ENCODE assay signal across 38 mouse cellular contexts in the genomic region with DNA sequence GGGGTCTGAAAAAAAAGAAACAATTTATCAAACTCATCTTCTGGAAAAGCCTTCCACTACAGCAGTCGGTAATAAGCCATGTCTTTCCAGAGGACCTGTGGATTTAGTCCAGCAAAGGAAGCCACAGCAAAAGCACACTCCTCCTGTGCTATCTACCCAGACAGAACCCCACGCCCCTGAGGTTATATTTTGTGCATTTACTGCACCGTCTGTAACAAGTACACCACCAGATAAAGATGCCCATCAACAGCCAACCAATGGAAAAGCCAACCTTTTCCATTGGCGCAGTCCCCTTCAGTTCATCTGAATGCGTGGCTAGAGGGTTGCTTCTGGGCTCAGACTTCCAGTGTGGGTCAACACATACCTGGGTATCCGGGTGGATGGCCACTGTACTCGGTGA. TPM values are rescaled to one million over a fixed set of nuclear protein-coding genes. Genes with fewer than 3 reads are reported as not detected.
DNase-seq lines count a peak whose midpoint lies in the region; ATAC-seq and TF ChIP-seq lines count a peak whose summit lies in the region.
"Had no signal": no experiment of that assay in that cellular context is flagged by ENCODE, and none has a peak within 500 bp of the region (broad histone marks: within the 10 kb centered on the region; RNA-seq: fewer than 3 reads in every experiment).

No protein-coding gene starts in this region.

- WGBS in bone marrow, adult 2 months: 69% methylated on average over 7 of the region's 7 CpGs
- WGBS in liver, embryonic 12.5 days (ENCODE audit: insufficient replicate concordance): 53% methylated on average over 7 of the region's 7 CpGs
- 59% methylated on average over 7 of the region's 7 CpGs for WGBS in liver, postnatal 0 days (ENCODE audit: insufficient replicate concordance)

- no peaks in the 10 kb centered on the region for H3K9me3 ChIP-seq in liver, embryonic 12.5 days (replicated peaks)
- no peaks in the 10 kb centered on the region for H3K9me3 ChIP-seq in liver, postnatal 0 days (ENCODE audit: low read length)
- H3K9me3 ChIP-seq: embryonic facial prominence, embryonic 12.5 days; forebrain, embryonic 12.5 days; heart, embryonic 13.5 days; hindbrain, embryonic 10.5 days; hindbrain, embryonic 15.5 days; limb, embryonic 10.5 days; limb, embryonic 15.5 days; lung, embryonic 15.5 days; midbrain, embryonic 15.5 days; neural tube, embryonic 12.5 days had no signal

- peaks cover 93% of the 10 kb centered on the region for H3K36me3 ChIP-seq in liver, embryonic 12.5 days
- H3K36me3 ChIP-seq in liver, postnatal 0 days (replicated peaks; ENCODE audit: insufficient read depth, low read length): peaks cover 68% of the 10 kb centered on the region

- peak; percentile 64 for TF ChIP-seq EP300 in liver, postnatal 0 days (IDR thresholded peaks at IDR 0.05; ENCODE audit: low read depth)

- no peak for TF ChIP-seq CTCF in bone marrow, adult 2 months (IDR thresholded peaks at IDR 0.05; ENCODE audit: control insufficient read depth, insufficient read depth, low read length)
- TF ChIP-seq CTCF in liver, postnatal 0 days (IDR thresholded peaks at IDR 0.05; ENCODE audit: low read depth): no peak

- peak; percentile 76 for ATAC-seq in erythroblast, adult 5-6 weeks (replicated peaks; ENCODE audit: low FRiP score, poor library complexity, severe bottlenecking)
- ATAC-seq in liver, embryonic 12.5 days: peak; percentile 86
- ATAC-seq in liver, postnatal 0 days: peak; percentile 78
- ATAC-seq: forebrain, postnatal 0 days; inflammation-experienced regulatory T-cells, adult 6 months; midbrain, embryonic 15.5 days had no signal

- H3K4me3 ChIP-seq in bone marrow, adult 2 months (replicated peaks; ENCODE audit: control insufficient read depth, low read depth, low read length): no peak overlapping the region
- peak overlapping the region; percentile 18 for H3K4me3 ChIP-seq in liver, embryonic 12.5 days
- H3K4me3 ChIP-seq in liver, postnatal 0 days (ENCODE audit: low read depth, low read length): no peak overlapping the region
- H3K4me3 ChIP-seq: embryonic facial prominence, embryonic 12.5 days; forebrain, embryonic 12.5 days; heart, embryonic 13.5 days; hindbrain, embryonic 10.5 days; hindbrain, embryonic 15.5 days; left cerebral cortex, adult 2 months; limb, embryonic 10.5 days; limb, embryonic 15.5 days; lung, embryonic 15.5 days; midbrain, embryonic 15.5 days; neural tube, embryonic 12.5 days had no signal

- intact Hi-C loops in heart, postnatal 36 days (cut with DNase I): no loop called here

- DNase-seq in liver, postnatal 0 days: no peak
- no peak for DNase-seq in heart, postnatal 36 days
- DNase-seq in retina, postnatal 1 day: no peak
- DNase-seq in layer of hippocampus, postnatal 25 days (ENCODE audit: extremely low spot score in 1 of 2, low spot score in 1 of 2): no peak
- DNase-seq: adrenal gland, adult 2 months; adrenal gland, postnatal 36 days; cerebellum, adult 11 months; cerebellum, adult 9-11 months; embryo, embryonic 11 days; forebrain, postnatal 0 days; heart, postnatal 10 days; kidney, adult 11 months; kidney, postnatal 14 days; layer of hippocampus, adult 9-11 months; right cerebral cortex, postnatal 4 days had no signal

- H3K9ac ChIP-seq in liver, embryonic 12.5 days: peak overlapping the region; percentile 55
- H3K9ac ChIP-seq in liver, postnatal 0 days (replicated peaks): no peak overlapping the region
- H3K9ac ChIP-seq: embryonic facial prominence, embryonic 12.5 days; forebrain, embryonic 12.5 days; forebrain, postnatal 0 days; heart, embryonic 13.5 days; hindbrain, embryonic 15.5 days; limb, embryonic 15.5 days; lung, embryonic 15.5 days; midbrain, embryonic 15.5 days; neural tube, embryonic 12.5 days had no signal

- H3K4me2 ChIP-seq in liver, embryonic 12.5 days: peak overlapping the region; percentile 46
- H3K4me2 ChIP-seq in liver, postnatal 0 days (ENCODE audit: low read depth, low read length): peak overlapping the region; percentile 49
- H3K4me2 ChIP-seq: embryonic facial prominence, embryonic 12.5 days; forebrain, embryonic 12.5 days; heart, embryonic 13.5 days; hindbrain, embryonic 15.5 days; limb, embryonic 15.5 days; lung, embryonic 15.5 days; midbrain, embryonic 15.5 days; neural tube, embryonic 12.5 days had no signal

- peaks cover 1% of the 10 kb centered on the region; the same call in 1 of the 2 replicates for H3K4me1 ChIP-seq in bone marrow, adult 2 months (ENCODE audit: control insufficient read depth, insufficient read depth, low read length)
- H3K4me1 ChIP-seq in liver, embryonic 12.5 days: peaks cover 73% of the 10 kb centered on the region
- H3K4me1 ChIP-seq in liver, postnatal 0 days (ENCODE audit: insufficient read depth): peaks cover 38% of the 10 kb centered on the region

- H3K27me3 ChIP-seq in liver, embryonic 12.5 days (replicated peaks): no peaks in the 10 kb centered on the region
- no peaks in the 10 kb centered on the region for H3K27me3 ChIP-seq in liver, postnatal 0 days (ENCODE audit: insufficient read depth, low read length)
- H3K27me3 ChIP-seq: embryonic facial prominence, embryonic 12.5 days; forebrain, embryonic 12.5 days; heart, embryonic 13.5 days; hindbrain, embryonic 15.5 days; limb, embryonic 15.5 days; lung, embryonic 15.5 days; midbrain, embryonic 15.5 days; neural tube, embryonic 12.5 days had no signal

- no peak for TF ChIP-seq POLR2A in bone marrow, adult 2 months (IDR thresholded peaks at IDR 0.05; ENCODE audit: borderline replicate concordance, control insufficient read depth, low read depth, low read length)

- H3K27ac ChIP-seq in bone marrow, adult 2 months (ENCODE audit: control insufficient read depth, insufficient read depth, low read depth, low read length, poor library complexity): 0 out of 2 replicates have a peak overlapping the region, but pooled peaks have one; percentile 13
- peak overlapping the region; percentile 84 for H3K27ac ChIP-seq in liver, embryonic 12.5 days
- peak overlapping the region; percentile 61 for H3K27ac ChIP-seq in liver, postnatal 0 days (ENCODE audit: low read depth)
- H3K27ac ChIP-seq: embryonic facial prominence, embryonic 12.5 days; forebrain, embryonic 12.5 days; heart, embryonic 13.5 days; hindbrain, embryonic 10.5 days; hindbrain, embryonic 15.5 days; left cerebral cortex, adult 2 months; limb, embryonic 10.5 days; limb, embryonic 15.5 days; lung, embryonic 15.5 days; midbrain, embryonic 15.5 days; neural tube, embryonic 12.5 days had no signal

RNA-seq across cellular contexts. Expression of a gene that starts 6.8 kb away (rescaled TPM):
- 95.1 and 226 TPM in 2 replicates for polyA plus RNA-seq in bone marrow, adult 2 months (2011; ENCODE audit: insufficient read depth, insufficient read length, low replicate concordance, missing spikeins)
- total RNA-seq in erythroblast, adult 5-6 weeks (2015; ENCODE audit: low replicate concordance): 667 and 741 TPM in 2 replicates
- 673 and 742 TPM in 2 replicates for total RNA-seq in erythroblast, adult 5-6 weeks (2017; ENCODE audit: low replicate concordance)
- polyA plus RNA-seq in liver, embryonic 12.5 days (2016; fragmentation: Nextera tagmentation; extraction: Ambion mirVana): 216 and 223 TPM in 2 replicates
- polyA plus RNA-seq in liver, postnatal 0 days (2015; fragmentation: Nextera tagmentation; extraction: Ambion mirVana): 135 and 137 TPM in 2 replicates
- 100 to 1,000 TPM; 215 to 228 TPM for total RNA-seq in heart, postnatal 36 days (2021)
- total RNA-seq in layer of hippocampus, postnatal 25 days (2021): 100 to 1,000 TPM; 129 to 152 TPM

RNA-seq across cellular contexts. Expression of a gene that starts 16.2 kb away (rescaled TPM):
- polyA plus RNA-seq in bone marrow, adult 2 months (2011; ENCODE audit: insufficient read depth, insufficient read length, low replicate concordance, missing spikeins): not detected in 2 replicates
- 0.77 TPM in 1 of 2 replicates, not detected in the other for total RNA-seq in erythroblast, adult 5-6 weeks (2015; ENCODE audit: low replicate concordance)
- total RNA-seq in erythroblast, adult 5-6 weeks (2017; ENCODE audit: low replicate concordance): 0.42 and 4.8 TPM in 2 replicates
- not detected in 2 replicates for polyA plus RNA-seq in liver, embryonic 12.5 days (2016; fragmentation: Nextera tagmentation; extraction: Ambion mirVana)
- polyA plus RNA-seq in liver, postnatal 0 days (2015; fragmentation: Nextera tagmentation; extraction: Ambion mirVana): not detected in 2 replicates
- not detected for total RNA-seq in heart, postnatal 36 days (2021)
- total RNA-seq in layer of hippocampus, postnatal 25 days (2021): under 1 TPM; 0.45 to 0.66 TPM
- total RNA-seq: adrenal gland, adult 2 months; gastrocnemius, postnatal 4 days; heart, adult 8-10 months; MEL had no signal
- polyA plus RNA-seq: adrenal gland, adult 2 months; heart, embryonic 13.5 days; inflammation-experienced regulatory T-cells, adult 6 months; kidney, embryonic 14.5 days; limb, embryonic 15.5 days; lung, embryonic 15.5 days; stomach, embryonic 14.5 days had no signal

RNA-seq across cellular contexts. Expression of a gene that starts 19.3 kb away (rescaled TPM):
- polyA plus RNA-seq in bone marrow, adult 2 months (2011; ENCODE audit: insufficient read depth, insufficient read length, low replicate concordance, missing spikeins): 30.5 TPM in 1 of 2 replicates, not detected in the other
- not detected in 2 replicates for total RNA-seq in erythroblast, adult 5-6 weeks (2015; ENCODE audit: low replicate concordance)
- total RNA-seq in erythroblast, adult 5-6 weeks (2017; ENCODE audit: low replicate concordance): 254 and 1,206 TPM in 2 replicates
- not detected in 2 replicates for polyA plus RNA-seq in liver, embryonic 12.5 days (2016; fragmentation: Nextera tagmentation; extraction: Ambion mirVana)
- polyA plus RNA-seq in liver, postnatal 0 days (2015; fragmentation: Nextera tagmentation; extraction: Ambion mirVana): not detected in 2 replicates
- total RNA-seq in heart, postnatal 36 days (2021): not detected
- not detected for total RNA-seq in layer of hippocampus, postnatal 25 days (2021)
- total RNA-seq: adrenal gland, adult 2 months; adrenal gland, postnatal 36 days; forebrain, postnatal 0 days; gastrocnemius, adult 8-10 months; gastrocnemius, postnatal 4 days; heart, adult 8-10 months; heart, postnatal 10 days; left cerebral cortex, adult 2 months; MEL had no signal
- polyA plus RNA-seq: adrenal gland, adult 2 months; embryonic facial prominence, embryonic 12.5 days; forebrain, embryonic 12.5 days; forebrain, postnatal 0 days; heart, embryonic 13.5 days; hindbrain, embryonic 10.5 days; hindbrain, embryonic 15.5 days; inflammation-experienced regulatory T-cells, adult 6 months; kidney, embryonic 14.5 days; limb, embryonic 10.5 days; limb, embryonic 15.5 days; lung, embryonic 15.5 days; midbrain, embryonic 15.5 days; neural tube, embryonic 12.5 days; spleen, adult 2 months; stomach, embryonic 14.5 days; testis, adult 2 months had no signal

RNA-seq across cellular contexts. Expression of a gene that starts 31.2 kb away (rescaled TPM):
- not detected in 2 replicates for polyA plus RNA-seq in bone marrow, adult 2 months (2011; ENCODE audit: insufficient read depth, insufficient read length, low replicate concordance, missing spikeins)
- not detected in 2 replicates for total RNA-seq in erythroblast, adult 5-6 weeks (2015; ENCODE audit: low replicate concordance)
- 0.26 TPM in 1 of 2 replicates, not detected in the other for total RNA-seq in erythroblast, adult 5-6 weeks (2017; ENCODE audit: low replicate concordance)
- not detected in 2 replicates for polyA plus RNA-seq in liver, embryonic 12.5 days (2016; fragmentation: Nextera tagmentation; extraction: Ambion mirVana)
- polyA plus RNA-seq in liver, postnatal 0 days (2015; fragmentation: Nextera tagmentation; extraction: Ambion mirVana): not detected in 2 replicates
- total RNA-seq in heart, postnatal 36 days (2021): not detected
- total RNA-seq in layer of hippocampus, postnatal 25 days (2021): not detected
- total RNA-seq: adrenal gland, adult 2 months; adrenal gland, postnatal 36 days; forebrain, postnatal 0 days; gastrocnemius, adult 8-10 months; gastrocnemius, postnatal 4 days; heart, adult 8-10 months; heart, postnatal 10 days; left cerebral cortex, adult 2 months; MEL had no signal
- polyA plus RNA-seq: adrenal gland, adult 2 months; embryonic facial prominence, embryonic 12.5 days; forebrain, embryonic 12.5 days; forebrain, postnatal 0 days; heart, embryonic 13.5 days; hindbrain, embryonic 10.5 days; hindbrain, embryonic 15.5 days; inflammation-experienced regulatory T-cells, adult 6 months; kidney, embryonic 14.5 days; limb, embryonic 10.5 days; limb, embryonic 15.5 days; lung, embryonic 15.5 days; midbrain, embryonic 15.5 days; neural tube, embryonic 12.5 days; spleen, adult 2 months; stomach, embryonic 14.5 days had no signal

RNA-seq across cellular contexts. Expression of a gene that starts 50.7 kb away (rescaled TPM):
- polyA plus RNA-seq in bone marrow, adult 2 months (2011; ENCODE audit: insufficient read depth, insufficient read length, low replicate concordance, missing spikeins): not detected in 2 replicates
- total RNA-seq in erythroblast, adult 5-6 weeks (2015; ENCODE audit: low replicate concordance): not detected in 2 replicates
- not detected in 2 replicates for total RNA-seq in erythroblast, adult 5-6 weeks (2017; ENCODE audit: low replicate concordance)
- not detected in 2 replicates for polyA plus RNA-seq in liver, embryonic 12.5 days (2016; fragmentation: Nextera tagmentation; extraction: Ambion mirVana)
- not detected in 2 replicates for polyA plus RNA-seq in liver, postnatal 0 days (2015; fragmentation: Nextera tagmentation; extraction: Ambion mirVana)
- total RNA-seq in heart, postnatal 36 days (2021): not detected
- under 1 TPM; 0.12 to 0.14 TPM for total RNA-seq in layer of hippocampus, postnatal 25 days (2021)
- total RNA-seq: adrenal gland, adult 2 months; adrenal gland, postnatal 36 days; gastrocnemius, adult 8-10 months; heart, adult 8-10 months; heart, postnatal 10 days; MEL had no signal
- polyA plus RNA-seq: adrenal gland, adult 2 months; embryonic facial prominence, embryonic 12.5 days; forebrain, embryonic 12.5 days; forebrain, postnatal 0 days; heart, embryonic 13.5 days; hindbrain, embryonic 15.5 days; inflammation-experienced regulatory T-cells, adult 6 months; kidney, embryonic 14.5 days; limb, embryonic 10.5 days; limb, embryonic 15.5 days; lung, embryonic 15.5 days; midbrain, embryonic 15.5 days; neural tube, embryonic 12.5 days; spleen, adult 2 months; stomach, embryonic 14.5 days had no signal

Comparison
In these comparisons a context has a peak if more than half of its experiments do, and no peak if none do; other contexts are left out.
1. H3K27ac ChIP-seq: peak in every context shown above with its lines; median percentile 84 in liver, embryonic 12.5 days; 61 in liver, postnatal 0 days; 13 in bone marrow, adult 2 months.